Mouse (Mus musculus) adrenal gland, postnatal 14 days (tissue): Measurements from ENCODE around the gene Dhrs2. TPM values are rescaled to one million over a fixed set of nuclear protein-coding genes. Genes with fewer than 3 reads are reported as not detected.

ENCODE experiments used
- DNase-seq: peaks from one replicate; pipeline ENCODE4 v3.0.0; 2021; ENCODE audit warnings: mixed read lengths
- long read RNA-seq, 2 experiments: library from polyadenylated mRNA; stranded (forward); transcript quantifications; one replicate each; pipeline ENCODE4 v2.0.0; 2021
- total RNA-seq: library from RNA; stranded (reverse); gene quantifications from 2 replicates; pipeline ENCODE4 v1.2.3, GENCODE M21; 2021

The Dhrs2 gene
- total RNA-seq = not detected in 2 replicates
- long read RNA-seq, experiment 1 = 0 reads
- long read RNA-seq, experiment 2 = 0 reads

DNA sequence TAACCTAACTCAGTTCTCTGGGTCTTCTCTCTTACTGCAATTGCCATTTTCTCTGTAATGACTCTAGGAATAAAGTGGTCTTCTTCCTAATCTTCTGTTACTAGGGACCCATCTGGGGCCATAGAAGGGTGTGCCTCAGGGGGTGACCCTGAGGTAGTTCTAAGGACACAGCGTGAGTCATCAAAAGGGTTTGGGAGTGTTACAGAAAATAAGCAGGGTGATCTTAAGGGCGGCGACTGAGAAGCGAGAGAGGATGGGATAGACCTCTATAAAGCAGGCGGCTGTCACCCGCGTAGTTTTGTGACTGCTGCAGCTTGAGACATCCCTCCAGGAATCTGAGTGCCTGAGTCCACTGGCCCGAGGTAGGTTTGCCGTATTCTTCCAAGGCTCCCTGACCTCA is at the start of gene Dhrs2:
Gene Dhrs2 (plus strand): TSS at position 301 of the 400 bp plus-strand sequence.
- no peak for DNase-seq

DNA sequence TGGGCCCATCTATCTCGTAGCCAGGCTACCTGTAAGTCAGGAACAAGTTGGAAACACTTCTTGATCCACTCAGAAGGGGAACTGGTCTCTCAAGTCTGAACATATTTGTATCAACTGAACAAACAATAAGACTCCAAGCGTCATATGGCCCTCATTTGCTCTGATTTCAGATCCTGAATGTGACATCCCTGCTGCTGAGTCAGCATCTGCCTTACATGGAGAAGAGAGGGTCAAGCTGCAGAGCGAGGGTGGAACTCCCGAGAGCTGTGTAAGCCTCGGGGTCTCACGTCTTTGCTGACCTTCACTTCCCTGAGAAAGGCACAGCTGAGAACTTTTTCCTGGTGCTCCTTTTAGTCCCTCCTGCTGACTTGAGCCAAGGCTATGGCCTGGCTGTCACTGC is 47.6 kb upstream of the Dhrs2 start:
- DNase-seq = no peak

DNA sequence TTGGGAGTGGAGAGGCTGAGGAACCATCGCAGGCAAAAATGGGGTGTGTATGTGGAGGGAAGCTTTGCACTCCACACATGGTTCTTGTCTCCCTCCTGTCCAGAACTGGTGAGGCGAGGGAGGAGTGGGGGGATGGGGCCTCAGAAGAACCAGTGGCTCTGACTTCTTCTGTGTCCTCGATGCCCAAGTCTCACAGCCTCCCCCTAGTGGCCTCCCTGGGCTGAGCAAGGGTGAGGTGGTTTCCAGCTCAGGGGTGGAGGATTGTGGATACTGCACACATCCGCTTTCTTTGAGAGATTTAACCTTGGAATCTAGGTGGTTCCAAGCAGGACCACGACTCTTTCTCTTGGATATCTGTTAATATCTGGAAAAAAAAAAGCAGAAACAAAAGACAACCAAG is 44.5 kb upstream of the Dhrs2 start:
- DNase-seq = peak; percentile 84

DNA sequence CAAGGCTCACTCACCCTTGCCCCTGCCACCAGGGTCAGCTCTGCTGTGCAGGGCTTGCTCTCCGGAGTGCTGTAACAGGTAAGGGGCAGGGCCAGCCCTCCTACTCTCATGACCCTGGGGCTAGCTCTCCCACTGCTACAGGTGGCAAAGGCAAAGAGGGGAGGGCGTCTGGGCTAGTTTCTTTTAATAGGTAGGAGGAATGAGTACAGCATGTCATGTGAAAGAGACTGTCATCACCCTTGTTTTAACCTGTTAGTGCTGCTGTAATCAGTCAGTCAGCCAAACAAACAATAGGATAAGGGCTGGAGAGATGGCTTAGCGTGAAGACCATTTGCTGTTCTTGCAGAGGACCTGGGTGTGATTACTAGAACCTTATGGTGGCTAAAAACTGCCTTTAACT is 40.9 kb upstream of the Dhrs2 start:
- DNase-seq = no peak

DNA sequence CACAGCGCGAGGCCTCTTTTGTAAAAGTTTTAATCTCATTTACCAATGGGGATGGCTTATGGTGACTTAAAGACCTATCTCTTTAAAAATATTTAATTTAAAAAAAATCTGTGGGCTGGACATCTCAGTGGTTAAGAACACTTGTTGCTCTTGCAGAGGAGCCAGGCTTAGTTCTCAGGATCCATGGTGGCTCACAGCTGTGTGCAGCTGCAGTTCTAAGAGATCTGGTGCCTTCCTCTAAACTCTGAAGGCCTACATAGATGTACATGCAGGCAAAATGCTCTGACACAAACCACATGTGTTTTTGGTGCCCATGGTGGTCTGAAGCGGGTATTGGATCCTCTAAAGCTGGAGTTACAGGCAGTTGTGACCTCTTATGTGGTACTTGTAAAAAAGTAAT is 38.6 kb upstream of the Dhrs2 start:
- no peak for DNase-seq

DNA sequence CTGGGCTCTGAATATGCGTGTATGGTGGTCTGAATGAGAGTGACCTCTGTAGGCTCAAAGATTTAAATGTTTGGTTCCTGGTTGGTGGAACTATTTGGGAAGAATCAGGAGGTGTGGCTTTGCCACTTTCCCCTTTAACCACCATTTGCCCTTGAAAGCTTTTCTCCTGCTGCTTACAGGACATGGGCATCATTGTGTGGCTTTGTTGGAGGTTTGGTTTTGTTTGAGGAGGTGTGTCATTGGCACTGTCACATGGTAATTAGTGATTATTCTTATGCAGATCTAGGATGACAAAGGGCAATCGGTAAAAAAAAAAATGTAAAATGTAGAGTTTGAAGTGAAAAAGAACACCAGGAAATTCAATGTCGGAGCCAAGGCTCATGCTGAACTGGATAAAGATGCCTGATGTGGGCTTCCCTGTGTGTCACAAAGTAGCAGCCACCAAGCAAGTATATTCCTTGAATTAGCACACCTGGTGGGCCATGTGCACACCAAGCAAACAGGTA is 37.1 kb upstream of the Dhrs2 start:
- no peak for DNase-seq

DNA sequence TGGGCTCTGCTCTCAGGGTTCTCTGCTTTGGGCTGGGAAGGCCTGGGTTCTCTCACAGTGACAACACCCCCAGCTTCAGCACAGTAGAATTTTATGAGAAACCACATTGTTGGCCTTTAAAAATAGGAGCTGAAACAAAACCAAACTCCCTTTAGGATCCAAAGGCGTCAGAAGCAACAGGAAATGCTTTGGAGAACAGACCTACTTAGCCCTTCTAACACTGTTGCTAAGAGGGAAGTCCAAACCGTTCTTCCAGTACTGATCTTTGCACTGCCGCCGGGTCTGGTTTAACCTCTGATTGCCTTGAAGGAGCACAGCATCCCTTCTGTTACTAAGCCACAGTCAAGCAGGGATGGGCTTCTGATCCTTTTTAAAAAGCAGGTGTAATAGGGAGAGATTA is 33.3 kb upstream of the Dhrs2 start:
- no peak for DNase-seq

DNA sequence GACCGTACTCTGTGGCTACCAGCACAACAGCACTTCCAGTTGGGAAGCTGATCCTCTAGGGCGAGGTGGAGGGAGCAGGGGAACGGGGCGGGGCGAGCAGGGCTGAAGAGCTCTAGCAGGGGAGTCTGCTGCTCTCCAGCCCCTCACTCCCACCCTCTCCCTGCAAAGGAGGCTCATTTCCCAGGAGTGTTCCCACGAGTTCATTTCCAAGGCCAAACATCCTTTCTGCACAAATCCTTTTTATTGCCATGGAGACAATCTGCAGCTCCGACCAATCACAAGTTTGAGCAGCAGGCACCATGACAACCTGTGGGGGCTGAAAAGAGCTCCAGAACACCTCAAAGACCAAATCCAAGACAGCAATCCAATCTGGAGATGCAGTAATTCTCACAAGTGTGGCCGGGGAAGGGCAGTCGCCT is 32.4 kb upstream of the Dhrs2 start:
- DNase-seq = peak; percentile 24

DNA sequence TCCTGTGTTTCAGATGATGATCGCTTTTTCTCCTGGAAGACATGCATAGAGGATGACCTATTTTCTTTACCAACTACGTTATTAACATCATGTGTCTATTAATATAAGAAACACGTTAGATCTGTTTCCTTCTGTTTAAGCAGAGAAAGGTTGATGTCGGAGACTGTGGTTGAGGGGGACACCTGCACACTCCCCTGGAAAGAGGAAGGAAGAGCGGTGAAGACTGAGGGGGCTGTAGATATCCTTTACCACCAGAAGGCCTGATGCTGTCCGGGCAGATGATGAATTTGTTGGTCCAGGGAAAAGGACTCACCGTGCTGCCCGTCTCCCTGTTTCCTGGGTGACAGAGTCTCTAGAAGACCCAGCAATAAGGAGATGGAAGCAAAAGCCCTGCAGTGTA is 28.5 kb upstream of the Dhrs2 start:
- no peak for DNase-seq

DNA sequence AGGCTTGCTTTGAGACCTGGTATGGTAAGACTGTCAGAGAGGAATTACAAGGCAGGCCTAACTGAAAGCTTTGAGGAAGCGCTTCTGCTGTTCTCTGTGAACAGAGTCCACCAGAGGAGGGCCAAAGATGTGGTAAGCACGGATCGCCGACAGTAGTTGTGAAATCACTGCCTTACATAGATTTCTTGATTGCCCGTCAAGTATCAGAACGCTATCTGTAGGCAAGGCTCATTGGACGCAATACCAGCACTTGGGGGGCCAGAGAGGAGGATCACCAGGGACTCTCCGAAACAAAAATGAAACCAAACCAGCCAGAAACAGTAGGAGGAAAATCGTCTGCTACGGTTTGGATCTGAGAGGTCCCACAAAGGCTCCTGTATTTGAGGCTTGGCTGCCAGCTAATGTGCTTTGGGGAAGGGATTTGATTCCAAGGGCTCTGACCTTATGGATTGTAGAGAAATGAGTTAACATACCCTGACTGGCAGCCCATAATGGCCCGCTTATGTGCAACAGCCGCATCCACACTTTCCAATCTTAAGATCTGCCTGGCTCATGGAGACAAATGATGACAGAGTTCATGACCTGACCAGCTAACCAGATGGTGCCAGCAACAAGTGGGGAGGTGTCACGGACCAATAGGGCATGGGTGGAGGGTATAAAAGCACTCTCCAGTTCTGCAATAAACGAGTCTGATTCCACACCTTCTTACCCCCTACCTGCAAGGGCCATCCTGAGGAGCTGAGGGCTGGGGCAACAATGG is 27.8 kb upstream of the Dhrs2 start:
- peak; percentile 70 for DNase-seq

DNA sequence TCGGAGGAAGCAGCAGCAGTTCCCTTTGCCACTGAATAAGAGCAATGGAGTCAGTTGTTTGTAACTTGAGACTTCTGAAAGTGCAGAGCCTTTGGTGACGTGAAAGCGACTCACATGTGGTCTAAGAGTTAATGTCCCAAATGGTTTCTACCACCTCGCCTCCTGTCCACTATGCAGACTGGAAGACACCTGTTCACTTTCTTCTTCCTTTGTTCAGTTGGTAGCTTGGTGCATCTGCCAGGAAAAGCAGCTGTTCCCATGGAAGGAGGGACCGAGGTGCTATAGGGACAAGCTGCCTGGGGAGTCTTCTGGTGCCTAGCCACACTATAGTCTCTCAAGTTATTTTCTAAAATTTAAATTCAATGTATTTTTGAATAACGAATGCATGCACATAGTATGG is 27.0 kb upstream of the Dhrs2 start:
- no peak for DNase-seq

DNA sequence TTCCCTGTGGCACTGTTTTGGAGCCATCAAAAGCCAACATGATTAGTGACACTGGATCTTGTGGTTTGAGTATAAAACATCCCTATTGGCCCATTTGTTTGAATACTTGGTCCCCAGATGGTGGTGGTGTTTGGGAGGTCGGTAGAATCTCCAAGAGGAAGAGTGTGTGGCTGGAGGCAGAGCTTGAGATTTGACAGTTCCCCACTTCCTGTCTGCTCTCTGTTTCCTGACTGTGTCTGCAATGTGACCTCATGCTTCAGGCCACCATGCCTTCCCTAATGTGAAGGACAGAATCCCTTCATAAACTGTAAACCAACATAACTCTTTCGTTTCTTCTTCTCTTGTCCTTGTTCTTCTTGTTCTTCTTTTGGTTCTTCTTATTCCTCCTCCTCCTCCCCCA is 24.7 kb upstream of the Dhrs2 start:
- DNase-seq = no peak

DNA sequence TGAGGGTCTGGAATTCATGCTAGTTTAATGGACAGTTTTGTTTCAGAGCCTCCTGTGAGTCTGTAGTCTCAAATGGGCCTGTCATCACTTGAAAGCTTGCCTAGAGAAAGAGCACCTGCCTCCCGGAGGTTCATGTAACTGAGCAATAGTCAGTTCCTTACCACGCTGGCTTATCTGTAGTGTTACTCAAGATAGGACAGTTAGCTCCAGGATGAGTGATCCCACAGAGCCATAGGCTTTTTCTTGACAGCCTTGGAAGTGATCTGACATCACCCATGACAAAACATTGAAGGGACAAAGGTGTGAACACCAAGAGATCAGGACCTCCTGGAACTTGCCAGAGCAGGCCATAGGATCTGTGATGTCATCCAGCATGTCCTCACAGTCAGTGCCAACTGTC is 23.6 kb upstream of the Dhrs2 start:
- no peak for DNase-seq

DNA sequence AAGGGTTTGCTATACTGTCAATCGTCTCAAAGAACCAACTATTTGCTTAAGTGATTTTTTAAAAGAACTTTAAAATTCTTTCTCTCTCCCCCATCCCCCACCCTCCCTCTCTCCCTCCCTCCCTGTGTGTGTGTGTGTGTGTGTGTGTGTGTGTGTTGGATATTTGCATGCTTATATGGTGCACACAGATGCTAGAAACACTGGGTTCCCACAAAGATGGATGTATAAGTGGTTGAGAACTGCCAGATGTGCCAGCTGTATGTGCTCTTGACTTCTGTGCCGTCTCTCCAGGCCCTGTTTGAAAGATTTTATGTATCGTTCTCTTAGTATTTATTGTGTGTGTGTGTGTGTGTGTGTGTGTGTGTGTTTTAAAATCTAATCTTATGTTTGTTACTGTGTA is 17.3 kb upstream of the Dhrs2 start:
- no peak for DNase-seq

DNA sequence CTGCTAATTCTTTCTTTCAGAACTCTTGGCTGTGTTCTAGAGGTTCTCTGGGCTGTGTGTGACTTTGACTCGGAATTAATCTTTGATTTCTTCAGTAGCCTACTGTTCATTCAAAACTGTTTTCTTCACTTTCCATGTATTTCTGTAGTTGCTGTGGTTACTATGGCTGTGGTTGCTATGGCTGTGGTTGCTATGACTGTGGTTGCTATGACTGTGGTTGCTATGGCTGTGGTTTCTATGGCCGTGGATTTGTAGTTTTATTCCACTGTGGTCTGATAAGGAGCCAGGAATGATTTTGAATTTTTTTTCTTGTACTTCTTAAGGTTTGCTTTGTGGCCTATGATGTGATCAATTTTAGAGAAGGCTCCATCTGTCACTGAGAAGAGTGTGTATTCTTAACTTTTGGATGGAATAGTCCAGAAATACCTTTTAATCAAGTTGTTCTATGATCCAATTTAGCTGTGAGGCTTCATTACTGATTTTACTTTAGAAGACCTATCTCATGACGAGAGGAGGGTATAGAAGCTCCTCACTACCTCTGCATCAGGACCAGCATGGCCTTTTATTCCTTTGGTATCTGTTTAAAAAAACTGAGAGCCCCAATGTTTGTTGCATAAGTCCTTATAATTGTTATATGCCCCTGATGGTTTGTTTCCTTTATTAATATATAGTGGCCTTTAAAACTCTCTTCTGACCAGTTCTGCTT is 16.6 kb upstream of the Dhrs2 start:
- no peak for DNase-seq

DNA sequence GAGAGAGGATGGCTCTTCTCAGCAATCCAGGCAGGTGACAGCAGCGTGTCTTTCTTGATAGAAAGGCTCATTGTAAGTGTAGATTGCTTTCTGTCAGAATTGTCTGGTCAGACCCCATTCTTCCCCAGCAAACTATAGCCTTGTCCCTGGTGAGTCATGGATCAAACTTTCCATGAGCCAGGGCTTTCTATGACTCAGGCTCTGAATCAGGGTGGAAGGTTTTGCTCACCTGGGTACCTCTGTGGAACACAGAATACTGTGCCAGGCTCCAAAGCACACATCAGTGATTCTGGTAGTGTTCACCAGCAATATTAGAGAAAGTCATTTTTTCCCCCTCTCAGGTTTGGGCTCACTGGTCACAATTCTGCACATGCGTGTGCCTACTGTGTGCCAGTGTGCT is 13.5 kb upstream of the Dhrs2 start:
- DNase-seq = no peak

DNA sequence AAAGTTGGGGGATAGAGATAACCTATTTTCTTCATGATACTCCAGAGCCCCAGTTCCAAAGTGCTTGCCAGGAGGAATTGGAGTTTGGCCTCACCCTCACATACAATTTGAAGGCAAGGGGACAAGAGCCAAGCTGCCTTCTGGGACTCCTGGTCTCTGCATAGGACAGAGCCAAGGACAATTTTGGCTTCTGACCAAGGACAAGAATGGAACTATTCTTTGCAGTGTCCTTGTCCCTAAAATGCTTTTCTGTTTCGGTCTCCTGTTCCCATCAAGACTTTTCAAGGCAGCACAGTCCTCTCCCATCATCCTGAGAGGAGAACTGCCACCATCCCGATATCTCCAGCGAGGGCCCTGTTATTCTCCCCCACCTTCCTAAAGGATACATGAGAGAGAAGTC is 8.2 kb upstream of the Dhrs2 start:
- DNase-seq = peak; percentile 14

DNA sequence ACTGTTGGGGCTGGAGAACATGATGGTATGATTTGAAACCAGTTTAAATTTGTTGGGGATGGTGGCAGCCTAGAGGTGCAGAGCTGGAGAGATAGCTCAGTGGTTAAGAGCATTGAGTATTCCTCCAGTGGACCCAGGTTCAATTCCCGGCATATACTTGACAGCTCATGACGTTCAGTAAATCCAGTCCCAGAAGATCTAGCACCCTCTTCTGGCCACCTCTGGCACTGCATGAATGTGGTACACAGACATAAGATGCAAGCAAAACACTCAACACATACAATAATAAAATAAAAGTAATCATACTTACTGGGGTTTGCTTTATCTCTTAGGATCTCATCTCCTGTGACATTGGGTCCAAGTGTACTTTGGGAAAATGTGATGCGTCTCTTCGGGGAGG is 7.3 kb upstream of the Dhrs2 start:
- DNase-seq = peak; percentile 68

DNA sequence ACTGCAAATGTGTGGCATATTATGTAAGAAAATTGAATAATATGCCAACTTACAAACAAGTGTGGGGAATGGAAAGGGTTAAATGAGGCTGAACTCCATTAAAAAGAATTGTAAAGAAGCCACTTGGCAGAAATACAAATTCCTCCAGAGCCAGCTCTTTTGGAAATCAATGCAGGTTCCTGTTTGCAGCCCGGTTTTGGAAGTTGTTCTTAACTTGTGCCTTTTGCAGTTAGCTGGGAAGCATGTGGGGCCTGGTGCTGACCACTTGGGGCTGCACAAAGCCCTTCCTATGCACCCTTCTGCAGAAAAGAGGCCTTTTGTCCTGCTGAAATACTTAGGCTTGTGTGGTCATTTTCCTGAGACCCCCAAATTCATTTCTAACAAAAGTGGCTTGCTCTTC is 1.4 kb downstream of the Dhrs2 start:
- DNase-seq = no peak

DNA sequence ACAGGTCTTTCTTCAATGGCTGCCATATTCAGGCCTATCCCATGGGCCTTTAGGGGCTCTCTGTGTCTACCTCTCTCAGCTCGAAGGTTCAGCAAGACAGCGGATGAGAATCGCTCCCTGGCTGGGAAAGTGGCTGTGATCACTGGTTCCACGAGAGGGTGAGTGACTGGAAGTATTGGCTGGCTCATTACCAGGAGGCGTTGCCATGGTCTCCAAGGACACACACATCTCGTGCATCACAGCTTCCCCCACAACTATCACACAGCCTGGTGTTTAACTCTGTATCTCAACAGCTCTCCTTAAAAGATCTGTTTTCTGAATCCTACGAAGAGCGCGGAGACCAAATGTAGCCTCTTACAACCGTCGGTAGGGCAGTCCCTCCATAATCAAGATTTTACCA is 12.8 kb downstream of the Dhrs2 start:
- peak; percentile 19 for DNase-seq

DNA sequence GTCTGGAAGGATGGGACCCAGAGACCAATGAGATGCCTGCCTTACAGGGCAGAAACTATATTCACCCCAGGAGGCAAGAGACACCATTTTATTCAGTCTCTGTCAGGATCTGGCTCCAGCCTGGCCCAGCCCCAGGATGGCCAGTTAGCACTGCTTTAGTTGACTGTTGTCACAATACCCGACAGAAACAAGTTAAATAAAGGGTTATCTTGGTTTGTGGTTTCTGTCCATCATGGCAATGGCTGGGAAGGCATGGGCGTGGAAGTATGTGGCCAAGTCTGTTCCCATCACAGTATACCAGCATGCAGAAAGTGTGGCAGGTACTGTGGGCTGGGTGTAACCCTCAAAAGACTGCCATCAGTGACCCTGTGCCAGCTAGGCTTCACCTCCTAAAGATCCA is 14.9 kb downstream of the Dhrs2 start:
- DNase-seq = no peak

DNA sequence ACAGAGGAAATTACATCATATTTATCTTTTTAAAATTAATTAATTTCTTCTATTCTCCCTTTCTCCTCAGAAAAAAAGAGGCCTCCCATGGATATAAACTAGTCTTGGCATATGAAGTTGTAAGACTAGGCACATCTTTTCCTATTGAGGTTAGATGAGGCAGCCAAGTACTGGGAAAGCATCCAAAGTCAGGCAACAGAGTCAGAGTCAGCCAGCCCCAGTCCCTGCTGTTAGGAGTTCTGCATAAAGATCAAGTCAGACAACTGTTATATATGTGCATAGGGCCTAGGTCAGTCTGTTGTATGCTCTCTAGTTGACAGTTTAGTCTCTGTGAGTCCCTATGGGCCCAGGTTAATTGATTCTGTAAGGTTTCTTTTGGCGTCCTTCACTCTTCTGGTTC is 20.9 kb downstream of the Dhrs2 start:
- no peak for DNase-seq

DNA sequence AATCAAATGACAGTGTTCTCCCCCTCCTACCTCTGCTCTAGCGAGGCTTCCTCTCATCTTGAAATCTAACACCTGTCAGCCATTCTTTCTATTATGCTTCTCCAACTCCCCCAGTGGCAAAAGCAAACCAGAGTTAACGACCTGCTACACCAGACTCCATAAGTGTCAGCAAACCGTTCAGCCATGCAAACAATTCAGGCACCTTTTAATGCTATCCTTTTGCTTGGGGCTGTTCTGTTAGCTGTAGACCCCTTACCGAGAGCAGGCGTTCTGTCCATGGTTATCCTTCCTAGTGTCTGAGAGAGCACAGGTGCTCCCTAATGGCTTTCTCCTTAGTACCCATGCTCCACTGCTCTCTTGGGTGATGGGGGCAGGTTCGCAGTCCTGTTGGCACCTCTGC is 25.4 kb downstream of the Dhrs2 start:
- DNase-seq = no peak

DNA sequence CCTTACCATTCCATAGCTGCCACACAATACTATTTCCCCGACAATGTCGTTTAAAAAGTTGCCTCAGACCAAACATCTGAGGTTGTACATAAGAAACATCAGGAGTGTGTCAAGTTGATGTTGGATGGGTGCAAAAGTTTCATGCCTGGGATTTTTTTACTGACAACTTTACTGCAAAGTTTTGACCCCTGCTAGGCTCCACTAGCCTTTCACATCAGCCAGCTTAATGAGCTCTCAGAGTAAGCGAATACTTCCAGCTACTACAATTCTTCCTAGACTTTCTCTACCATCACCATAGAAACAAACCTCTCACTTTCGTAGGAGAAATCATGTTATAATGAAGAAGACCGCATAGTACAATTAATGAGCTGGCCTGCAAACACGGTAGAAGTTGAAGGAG is 26.5 kb downstream of the Dhrs2 start:
- DNase-seq = no peak
